Mouse (Mus musculus) bone marrow macrophage, adult 2 months (primary cell): ENCODE measurements around the gene Galnt17.

Source experiments
- CTCF ChIP-seq: IDR thresholded peaks from 2 replicates; pipeline ENCODE4 v1.5.1; 2012; ENCODE audit warnings: low read depth, mild to moderate bottlenecking, low read length, moderate library complexity
- POLR2A ChIP-seq: IDR thresholded peaks from 2 replicates; pipeline ENCODE4 v1.6.1; 2012; ENCODE audit warnings: mild to moderate bottlenecking, low read depth, low read length, borderline replicate concordance

DNA sequence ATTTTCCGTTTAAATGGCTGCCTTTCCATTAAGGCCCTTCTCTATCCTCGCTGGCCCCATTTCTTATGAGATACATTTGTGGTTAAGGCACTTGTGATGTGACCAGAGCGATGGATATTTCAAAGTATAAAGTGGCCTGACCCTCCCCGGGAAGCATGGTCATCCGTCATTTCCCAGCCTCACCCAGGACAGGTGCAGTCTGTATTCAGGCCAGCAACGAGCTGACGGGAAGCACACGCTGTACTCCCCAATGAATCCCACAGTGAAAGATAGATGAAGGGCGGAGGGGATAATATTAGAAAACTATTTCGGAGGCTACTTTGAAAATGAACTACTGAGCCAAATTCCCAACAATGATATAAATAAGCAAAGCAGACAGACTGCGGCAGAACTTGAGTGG lies 44.2 kb downstream of the Galnt17 start:
- TF ChIP-seq CTCF = no peak
- no peak for TF ChIP-seq POLR2A
